Mouse (Mus musculus) T-cell, adult 2 months (primary cell): Measurements from ENCODE around the gene Lclat1.
"Not testable (repeated sequence)": the region's sequence is repeated elsewhere in the genome, so short reads cannot be mapped to it uniquely, and the experiment has no call there.

Source experiments
- DNase-seq: peaks from one replicate; pipeline ENCODE4 v3.0.0; 2022; ENCODE audit warnings: low spot score

Lclat1 gene

GRCm38 (mm10) chr17:73243676-73244075 is 135.9 kb downstream of the Lclat1 start:
- DNase-seq = no peak

- DNase-seq = no peak
These were observed 136.8 kb downstream of the Lclat1 start for GRCm38 (mm10) chr17:73244596-73244995.

- no peak for DNase-seq
These were observed 137.4 kb downstream of the Lclat1 start for GRCm38 (mm10) chr17:73245089-73245684.

- no peak for DNase-seq
These were observed 138.3 kb downstream of the Lclat1 start for GRCm38 (mm10) chr17:73246036-73246435.

- DNase-seq = peak; percentile 36
These were observed 139.1 kb downstream of the Lclat1 start for GRCm38 (mm10) chr17:73246926-73247325.

- DNase-seq = no peak
These were observed 140.0 kb downstream of the Lclat1 start for GRCm38 (mm10) chr17:73247758-73248157.

GRCm38 (mm10) chr17:73250488-73251141 is 142.8 kb downstream of the Lclat1 start:
- no peak for DNase-seq

GRCm38 (mm10) chr17:73251142-73251502 is 143.3 kb downstream of the Lclat1 start:
- no peak for DNase-seq

GRCm38 (mm10) chr17:73251812-73252608 is 144.2 kb downstream of the Lclat1 start:
- no peak for DNase-seq

GRCm38 (mm10) chr17:73253291-73253969 is 145.6 kb downstream of the Lclat1 start:
- no peak for DNase-seq

- no peak for DNase-seq
These were observed 148.0 kb downstream of the Lclat1 start for GRCm38 (mm10) chr17:73255801-73256200.

GRCm38 (mm10) chr17:73258620-73259019 is 150.8 kb downstream of the Lclat1 start:
- DNase-seq = peak; percentile 42

GRCm38 (mm10) chr17:73259258-73259657 is 151.5 kb downstream of the Lclat1 start:
- not testable (repeated sequence) for DNase-seq

- DNase-seq = no peak
These were observed 154.8 kb downstream of the Lclat1 start for GRCm38 (mm10) chr17:73262558-73262957.

- DNase-seq = peak; percentile 71
These were observed 155.3 kb downstream of the Lclat1 start for GRCm38 (mm10) chr17:73263077-73263501.

- DNase-seq = peak; percentile 35
These were observed 163.3 kb downstream of the Lclat1 start for GRCm38 (mm10) chr17:73270871-73271796.

GRCm38 (mm10) chr17:73271797-73272600 is 164.2 kb downstream of the Lclat1 start:
- no peak for DNase-seq

GRCm38 (mm10) chr17:73273809-73274208 is 166.0 kb downstream of the Lclat1 start:
- peak; percentile 45 for DNase-seq

GRCm38 (mm10) chr17:73275066-73275465 is 167.3 kb downstream of the Lclat1 start:
- DNase-seq = no peak

- DNase-seq = no peak
These were observed 170.0 kb downstream of the Lclat1 start for GRCm38 (mm10) chr17:73277770-73278169.
